Mouse (Mus musculus) testis, adult 2 months (tissue): ENCODE data around the gene Prkaa1. TPM values are rescaled to one million over a fixed set of nuclear protein-coding genes. Genes with fewer than 3 reads are reported as not detected.
A peak's percentile ranks its signal among the peaks of the same experiment; 100 is the strongest.

Source experiments
- H3K27ac ChIP-seq: fragments of 200-500 bp; 2 replicates; pipeline ENCODE4 v1.5.1; 2012; ENCODE audit warnings: low read depth, low read length; ENCODE audit not compliant: control insufficient read depth, insufficient read depth
- H3K27me3 ChIP-seq: fragments of 200-500 bp; 2 replicates; pipeline ENCODE4 v1.6.1; 2012; ENCODE audit warnings: mild to moderate bottlenecking, low read length, moderate library complexity; ENCODE audit not compliant: control insufficient read depth, insufficient read depth
- H3K36me3 ChIP-seq: fragments of 200-500 bp; 2 replicates; pipeline ENCODE4 v1.6.1; 2012; ENCODE audit warnings: mild to moderate bottlenecking, low read length; ENCODE audit not compliant: control insufficient read depth, insufficient read depth
- H3K4me1 ChIP-seq: fragments of 200-500 bp; 2 replicates; pipeline ENCODE4 v1.6.1; 2012; ENCODE audit warnings: low read length; ENCODE audit not compliant: control insufficient read depth, insufficient read depth
- H3K4me3 ChIP-seq: fragments of 200-500 bp; 2 replicates; pipeline ENCODE4 v1.5.1; 2012; ENCODE audit warnings: low read depth, mild to moderate bottlenecking, low read length, moderate library complexity, mixed read lengths; ENCODE audit not compliant: control insufficient read depth
- CTCF ChIP-seq: fragments of 200-500 bp; IDR thresholded peaks from 2 replicates; pipeline ENCODE4 v1.5.1; 2012; ENCODE audit warnings: low read depth, mild to moderate bottlenecking, inconsistent platforms, low read length, moderate library complexity; ENCODE audit not compliant: control insufficient read depth, insufficient read depth, insufficient replicate concordance
- POLR2A ChIP-seq: fragments of 200-500 bp; IDR thresholded peaks from 2 replicates; pipeline ENCODE4 v1.6.1; 2012; ENCODE audit warnings: low read depth, mild to moderate bottlenecking, inconsistent platforms, low read length, moderate library complexity; ENCODE audit not compliant: control insufficient read depth
- polyA plus RNA-seq: library from polyadenylated mRNA; depleted of rRNA; stranded (reverse); fragments of >200 nt; gene quantifications from 2 replicates; pipeline ENCODE4 v1.2.3, GENCODE M21; 2012

The Prkaa1 gene
- polyA plus RNA-seq, 1 experiment = 6.3 TPM

DNA sequence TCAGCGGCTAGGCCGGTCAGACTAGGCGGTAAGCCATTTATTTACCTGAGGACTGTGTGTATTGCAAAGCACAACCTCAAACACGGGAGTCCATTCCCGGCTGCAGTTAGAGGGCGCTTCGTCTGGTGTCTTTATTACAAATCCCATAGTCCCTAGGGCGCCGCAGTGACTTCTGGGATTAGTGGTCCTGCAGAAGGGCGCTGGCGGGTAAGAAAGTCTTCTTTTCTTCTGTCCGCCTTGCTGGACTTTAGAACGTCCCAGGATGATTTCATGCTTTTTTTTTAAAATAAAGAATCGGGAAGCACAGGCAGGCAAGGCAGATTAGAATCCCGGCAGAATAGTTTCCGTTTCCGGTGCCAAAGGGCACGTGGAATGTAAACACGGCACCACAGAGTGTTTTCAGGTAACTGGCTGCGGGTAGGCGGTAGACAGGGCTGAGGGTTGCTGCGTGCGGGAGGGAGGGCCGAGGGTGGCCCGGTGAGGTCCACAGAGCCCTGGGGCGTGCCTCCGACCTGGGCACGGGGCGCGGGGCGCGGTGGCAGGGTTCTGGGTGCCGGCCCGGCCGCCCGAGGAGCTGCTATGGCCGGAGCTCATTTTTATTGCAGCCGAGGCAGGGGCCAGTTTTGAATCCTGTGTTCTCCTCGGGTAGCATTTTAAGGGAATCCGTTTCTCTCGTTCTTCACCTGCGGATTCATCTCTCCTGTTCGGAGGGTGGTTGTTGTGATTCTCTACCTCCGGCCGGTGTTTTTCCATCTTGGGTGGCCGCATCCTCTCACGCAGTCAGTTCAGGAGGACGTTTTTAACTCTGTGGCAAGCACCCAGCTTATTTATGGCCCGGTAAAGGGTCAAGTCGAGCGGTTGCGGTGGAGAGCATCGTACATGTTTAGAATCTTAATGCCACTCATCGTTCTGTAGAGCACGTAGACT is 42.0 kb downstream of the Prkaa1 start, which contains the start of gene Ttc33:
TSS of gene Ttc33 (plus strand) at position 160 of the 927 bp plus-strand sequence.
- H3K27me3 ChIP-seq = no peaks in the 10 kb centered on the region
- peaks cover 2% of the 10 kb centered on the region; the same call in 1 of the 2 replicates for H3K36me3 ChIP-seq
- peaks cover 7% of the 10 kb centered on the region; the same call in 1 of the 2 replicates for H3K4me1 ChIP-seq
- no peak for TF ChIP-seq CTCF
- TF ChIP-seq POLR2A = peak; percentile 56; the same call in 1 of the 2 replicates
- H3K27ac ChIP-seq = peak within 1 kb of the TSS; percentile 55
- H3K4me3 ChIP-seq = peak within 1 kb of the TSS; percentile 90

DNA sequence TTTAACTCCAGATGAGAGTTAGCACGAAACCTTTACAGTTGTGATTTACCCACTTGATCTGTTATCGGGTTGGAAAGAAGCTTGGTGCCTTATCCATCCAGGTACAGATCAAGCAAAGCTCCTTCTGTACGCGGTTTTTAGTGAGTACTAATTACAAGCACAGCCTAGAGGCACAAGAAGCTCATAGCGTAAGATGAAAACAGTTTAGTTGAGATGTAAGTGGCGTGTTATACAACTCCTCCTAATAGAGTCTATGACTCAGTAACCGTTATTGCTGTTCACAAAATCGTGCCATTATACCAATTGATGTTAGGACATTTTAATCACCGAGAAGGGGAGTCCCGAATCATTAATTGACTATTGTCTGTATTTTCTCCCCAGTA is 42.6 kb downstream of the Prkaa1 start:
- no peaks in the 10 kb centered on the region for H3K27me3 ChIP-seq
- peak overlapping the region; percentile 90 for H3K4me3 ChIP-seq
- H3K4me1 ChIP-seq = peaks cover 7% of the 10 kb centered on the region; the same call in 1 of the 2 replicates
- H3K36me3 ChIP-seq = peaks cover 2% of the 10 kb centered on the region; the same call in 1 of the 2 replicates
- peak overlapping the region; percentile 55; the same call in 1 of the 2 replicates for H3K27ac ChIP-seq
- TF ChIP-seq POLR2A (no peak), CTCF (no peak)

- H3K4me3 ChIP-seq = no peak overlapping the region
- H3K27ac ChIP-seq = no peak overlapping the region
Observed at GRCm38 (mm10) chr15:5187116-5187515, 43.5 kb downstream of the Prkaa1 start.

DNA sequence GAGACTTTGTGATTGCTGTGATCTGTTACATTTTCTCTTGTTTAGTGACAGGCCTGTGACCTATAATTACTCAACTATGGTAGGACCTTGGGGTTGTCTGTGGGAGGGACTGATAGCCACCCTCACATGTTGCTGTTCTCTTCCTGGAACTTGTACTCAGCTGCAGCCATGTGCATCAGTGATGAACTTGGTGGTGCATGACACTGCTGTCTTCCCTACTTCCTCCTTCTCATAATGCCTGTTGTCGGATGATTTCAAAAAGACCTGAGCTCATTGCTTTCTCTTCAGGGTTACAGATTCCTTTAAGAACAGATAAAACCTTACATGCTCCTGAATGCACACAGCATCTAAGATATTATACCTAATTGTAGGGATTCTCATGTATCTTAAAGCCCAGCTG is 44.4 kb downstream of the Prkaa1 start:
- no peak for TF ChIP-seq POLR2A
- no peak for TF ChIP-seq CTCF

More at GRCm38 (mm10) chr15:5187116-5187515, 43.5 kb downstream of the Prkaa1 start:
- TF ChIP-seq POLR2A (no peak), CTCF (no peak)
- peaks cover 2% of the 10 kb centered on the region; the same call in 1 of the 2 replicates for H3K36me3 ChIP-seq
- H3K4me1 ChIP-seq = peaks cover 7% of the 10 kb centered on the region; the same call in 1 of the 2 replicates
- no peaks in the 10 kb centered on the region for H3K27me3 ChIP-seq

GRCm38 (mm10) chr15:5189504-5190093 is 45.9 kb downstream of the Prkaa1 start:
- Histone ChIP-seq H3K27ac (no peak overlapping the region), H3K4me1 (peaks cover 7% of the 10 kb centered on the region; the same call in 1 of the 2 replicates), H3K27me3 (no peaks in the 10 kb centered on the region), H3K4me3 (no peak overlapping the region), H3K36me3 (peaks cover 2% of the 10 kb centered on the region; the same call in 1 of the 2 replicates)
- TF ChIP-seq POLR2A = no peak
- no peak for TF ChIP-seq CTCF

More for the DNA sequence above, 44.4 kb downstream of the Prkaa1 start:
- Histone ChIP-seq H3K4me3 (no peak overlapping the region), H3K27me3 (no peaks in the 10 kb centered on the region), H3K36me3 (peaks cover 2% of the 10 kb centered on the region; the same call in 1 of the 2 replicates), H3K4me1 (peaks cover 7% of the 10 kb centered on the region; the same call in 1 of the 2 replicates), H3K27ac (no peak overlapping the region)

GRCm38 (mm10) chr15:5193833-5194232 is 50.2 kb downstream of the Prkaa1 start:
- H3K36me3 ChIP-seq = peaks cover 2% of the 10 kb centered on the region; the same call in 1 of the 2 replicates
- no peak for TF ChIP-seq CTCF
- TF ChIP-seq POLR2A = no peak
- no peaks in the 10 kb centered on the region for H3K4me1 ChIP-seq
- no peak overlapping the region for H3K27ac ChIP-seq
- H3K27me3 ChIP-seq = no peaks in the 10 kb centered on the region
- H3K4me3 ChIP-seq = no peak overlapping the region

GRCm38 (mm10) chr15:5194446-5194845 is 50.8 kb downstream of the Prkaa1 start:
- TF ChIP-seq POLR2A (no peak), CTCF (no peak)
- no peaks in the 10 kb centered on the region for H3K4me1 ChIP-seq

More at GRCm38 (mm10) chr15:5194446-5194845, 50.8 kb downstream of the Prkaa1 start:
- no peaks in the 10 kb centered on the region for H3K27me3 ChIP-seq
- no peak overlapping the region for H3K4me3 ChIP-seq
- no peak overlapping the region for H3K27ac ChIP-seq
- no peaks in the 10 kb centered on the region; the same call in 1 of the 2 replicates for H3K36me3 ChIP-seq
